In genomic region chr2:153585981-153586380, GRCm38 (mm10) we compare ENCODE assay signal across 8 mouse cellular contexts. TPM values are rescaled to one million over a fixed set of nuclear protein-coding genes. Genes with fewer than 3 reads are reported as not detected.
DNase-seq lines count a peak whose midpoint lies in the region; ATAC-seq and TF ChIP-seq lines count a peak whose summit lies in the region.

No protein-coding gene starts in this region.

- no peak for TF ChIP-seq CTCF in heart, adult 2 months (IDR thresholded peaks at IDR 0.05)
- TF ChIP-seq CTCF in CH12.LX (conservative IDR thresholded peaks at IDR 0.05 in 1 of 2, IDR thresholded peaks at IDR 0.05 in 1 of 2; ENCODE audit: low read depth in 2 of 2, low read length in 2 of 2): no peak
- no peak for TF ChIP-seq CTCF in thymus, adult 2 months (IDR thresholded peaks at IDR 0.05; ENCODE audit: borderline replicate concordance, control insufficient read depth, extremely low read depth, insufficient read depth, low read length, poor library complexity)

- no peaks in the 10 kb centered on the region for H3K36me3 ChIP-seq in heart, embryonic 16.5 days (ENCODE audit: control insufficient read depth, insufficient read depth)
- no peaks in the 10 kb centered on the region for H3K36me3 ChIP-seq in heart, adult 2 months (ENCODE audit: control insufficient read depth, insufficient read depth, low read length)
- no peaks in the 10 kb centered on the region for H3K36me3 ChIP-seq in CH12.LX (replicated peaks in 1 of 2; ENCODE audit: control insufficient read depth in 1 of 2, insufficient read depth in 1 of 2, low read length in 1 of 2)
- no peaks in the 10 kb centered on the region for H3K36me3 ChIP-seq in liver, embryonic 13.5 days
- H3K36me3 ChIP-seq in thymus, adult 2 months (ENCODE audit: control insufficient read depth, insufficient read depth, low read length): no peaks in the 10 kb centered on the region

- TF ChIP-seq RAD21 in CH12.LX (IDR thresholded peaks at IDR 0.05; ENCODE audit: low read depth, low read length): no peak

- H3K9ac ChIP-seq in heart, embryonic 16.5 days (ENCODE audit: low read length): peak overlapping the region; percentile 59; the same call in 1 of the 2 replicates
- no peak overlapping the region for H3K9ac ChIP-seq in heart, adult 2 months (ENCODE audit: low read depth, low read length)
- no peak overlapping the region for H3K9ac ChIP-seq in CH12.LX (ENCODE audit: insufficient read depth, low read depth)
- peak overlapping the region; percentile 65 for H3K9ac ChIP-seq in liver, embryonic 13.5 days

- H3K4me3 ChIP-seq in heart, embryonic 16.5 days (ENCODE audit: low read length): no peak overlapping the region
- no peak overlapping the region for H3K4me3 ChIP-seq in heart, adult 2 months
- no peak overlapping the region for H3K4me3 ChIP-seq in CH12.LX (replicated peaks in 1 of 3; ENCODE audit: low read depth in 2 of 3, low read length in 2 of 3, poor library complexity in 1 of 3)
- peak overlapping the region; percentile 33; the same call in 1 of the 2 replicates for H3K4me3 ChIP-seq in liver, embryonic 13.5 days (replicated peaks)
- H3K4me3 ChIP-seq in thymus, adult 2 months (ENCODE audit: control insufficient read depth, insufficient read depth, low read length): no peak overlapping the region

- intact Hi-C loops in heart, adult 2 months (cut with DNase I): loop anchor here (1.0 kb wide), 2 partner anchors 108 to 439 kb away; no protein-coding TSS in a partner anchor

- TF ChIP-seq POLR2A in heart, adult 2 months (IDR thresholded peaks at IDR 0.05; ENCODE audit: insufficient read depth, low read depth, low read length): no peak
- TF ChIP-seq POLR2A in CH12.LX (IDR thresholded peaks at IDR 0.05; ENCODE audit: low read depth, low read length): no peak
- no peak for TF ChIP-seq POLR2A in thymus, adult 2 months (IDR thresholded peaks at IDR 0.05; ENCODE audit: control insufficient read depth, extremely low read depth, insufficient read depth, low read length, poor library complexity)

- TF ChIP-seq EP300 in heart, adult 2 months (IDR thresholded peaks at IDR 0.05; ENCODE audit: insufficient read depth, low read depth, low read length): no peak
- no peak for TF ChIP-seq EP300 in CH12.LX (IDR thresholded peaks at IDR 0.05; ENCODE audit: low read length)

- H3K27me3 ChIP-seq in heart, embryonic 16.5 days (ENCODE audit: control insufficient read depth, insufficient read depth, low read length): no peaks in the 10 kb centered on the region
- no peaks in the 10 kb centered on the region for H3K27me3 ChIP-seq in heart, adult 2 months (ENCODE audit: control insufficient read depth, insufficient read depth, low read length)
- H3K27me3 ChIP-seq in CH12.LX (replicated peaks): no peaks in the 10 kb centered on the region
- no peaks in the 10 kb centered on the region for H3K27me3 ChIP-seq in liver, embryonic 13.5 days
- H3K27me3 ChIP-seq in thymus, adult 2 months (ENCODE audit: control insufficient read depth, insufficient read depth, low read length): no peaks in the 10 kb centered on the region

- dilution Hi-C loops in CH12.LX (cut with MboI; ENCODE audit: extremely low pct_ligation_motif_present, extremely low pct_unique_long_range_greater_than_20kb, low sequenced_read_pairs): no loop called here

- H3K9me3 ChIP-seq in heart, embryonic 16.5 days (replicated peaks; ENCODE audit: control insufficient read depth, low read length): no peaks in the 10 kb centered on the region
- no peaks in the 10 kb centered on the region for H3K9me3 ChIP-seq in CH12.LX (replicated peaks; ENCODE audit: low read length)
- no peaks in the 10 kb centered on the region for H3K9me3 ChIP-seq in liver, embryonic 13.5 days (replicated peaks)

- no peak overlapping the region for H3K27ac ChIP-seq in heart, embryonic 16.5 days (ENCODE audit: low read length)
- no peak overlapping the region for H3K27ac ChIP-seq in heart, adult 2 months
- H3K27ac ChIP-seq in CH12.LX (ENCODE audit: insufficient read depth, low read depth): no peak overlapping the region
- H3K27ac ChIP-seq in liver, embryonic 13.5 days: peak overlapping the region; percentile 66
- no peak overlapping the region for H3K27ac ChIP-seq in thymus, adult 2 months (ENCODE audit: control insufficient read depth, insufficient read depth, low read length)

- peak overlapping the region; percentile 65 for H3K4me2 ChIP-seq in heart, embryonic 16.5 days (ENCODE audit: low read depth, low read length)
- H3K4me2 ChIP-seq in CH12.LX (ENCODE audit: insufficient read depth, low read depth, poor library complexity, severe bottlenecking): peak overlapping the region; percentile 48; the same call in 1 of the 2 replicates
- H3K4me2 ChIP-seq in liver, embryonic 13.5 days: peak overlapping the region; percentile 70

- in situ Hi-C loops in CH12.LX (cut with MboI; ENCODE audit: low pct_ligation_motif_present, low pct_unique_long_range_greater_than_20kb, low sequenced_read_pairs): loop anchor here (25.0 kb wide), 2 partner anchors 449 to 674 kb away; partner anchors contain the start of gene Mylk2

- 67% methylated on average over 6 of the region's 6 CpGs for WGBS in heart, embryonic 16.5 days
- WGBS in heart, adult 2 months: 79% methylated on average over 6 of the region's 6 CpGs
- 44% methylated on average over 6 of the region's 6 CpGs for WGBS in liver, embryonic 13.5 days (ENCODE audit: insufficient replicate concordance)
- WGBS in thymus, adult 2 months: 57% methylated on average over 6 of the region's 6 CpGs

- no peak for DNase-seq in heart, adult 2 months
- DNase-seq in CH12.LX (ENCODE audit: extremely low read depth): no peak
- DNase-seq in liver, embryonic 13.5 days: no peak
- no peak for DNase-seq in thymus, adult 2 months
- no peak for DNase-seq in cerebellum, postnatal 10 days
- DNase-seq in lung, postnatal 10 days: no peak

- no peaks in the 10 kb centered on the region for H3K79me2 ChIP-seq in heart, adult 2 months (replicated peaks; ENCODE audit: control insufficient read depth, insufficient read depth, low read length)
- no peaks in the 10 kb centered on the region for H3K79me2 ChIP-seq in CH12.LX (replicated peaks; ENCODE audit: control insufficient read depth, extremely low read depth, insufficient read depth, poor library complexity, severe bottlenecking)

- ATAC-seq in heart, embryonic 16.5 days (replicated peaks; ENCODE audit: extremely low read depth, insufficient read depth, low FRiP score): no peak
- ATAC-seq in erythroblast, adult 5-6 weeks (replicated peaks; ENCODE audit: low FRiP score, poor library complexity, severe bottlenecking): peak; percentile 3; the same call in 1 of the 2 replicates
- ATAC-seq in liver, embryonic 13.5 days (ENCODE audit: low read depth): no peak

- H3K4me1 ChIP-seq in heart, embryonic 16.5 days (ENCODE audit: control insufficient read depth, insufficient read depth, low read length): peaks cover 3% of the 10 kb centered on the region; the same call in 1 of the 2 replicates
- H3K4me1 ChIP-seq in heart, adult 2 months (ENCODE audit: control insufficient read depth, insufficient read depth, low read length): no peaks in the 10 kb centered on the region; the same call in 1 of the 2 replicates
- H3K4me1 ChIP-seq in CH12.LX (ENCODE audit: control insufficient read depth in 1 of 2, insufficient read depth in 2 of 2): peaks cover 6 to 26% of the 10 kb centered on the region in 2 experiments; a peak in 2 of 4 replicates
- H3K4me1 ChIP-seq in liver, embryonic 13.5 days (replicated peaks): peaks cover 66% of the 10 kb centered on the region
- peaks cover 9% of the 10 kb centered on the region; the same call in 1 of the 2 replicates for H3K4me1 ChIP-seq in thymus, adult 2 months (replicated peaks; ENCODE audit: control insufficient read depth, insufficient read depth, low read length)

TF ChIP-seq in CH12.LX, 34 proteins besides CTCF, POLR2A, EP300 and RAD21 (continues in another document):
- TF ChIP-seq USF1 (IDR thresholded peaks at IDR 0.05; ENCODE audit: low read depth, low read length) (no peak), NELFE (IDR thresholded peaks at IDR 0.05; ENCODE audit: low read depth, low read length) (no peak), BHLHE40 (IDR thresholded peaks at IDR 0.05; ENCODE audit: low read depth, low read length) (no peak), UBTF (IDR thresholded peaks at IDR 0.05; ENCODE audit: low read depth, low read length) (no peak), POLR2AphosphoS2 (IDR thresholded peaks at IDR 0.05; ENCODE audit: low read depth, low read length) (no peak), MXI1 (IDR thresholded peaks at IDR 0.05; ENCODE audit: low read depth, low read length) (no peak), E2F4 (IDR thresholded peaks at IDR 0.05; ENCODE audit: insufficient replicate concordance, low read depth, low read length) (no peak), MAFK (IDR thresholded peaks at IDR 0.05; ENCODE audit: insufficient replicate concordance, low read length) (no peak), SIN3A (IDR thresholded peaks at IDR 0.05; ENCODE audit: low read length) (no peak), HCFC1 (IDR thresholded peaks at IDR 0.05; ENCODE audit: low read depth, low read length) (no peak), ZMIZ1 (IDR thresholded peaks at IDR 0.05; ENCODE audit: low read depth, low read length) (no peak), JUN (IDR thresholded peaks at IDR 0.05; ENCODE audit: insufficient read depth, low read depth, low read length) (no peak)

RNA-seq across cellular contexts. Expression of gene Commd7, which starts 46.6 kb away (rescaled TPM):
- polyA plus RNA-seq in heart, embryonic 16.5 days (2015; fragmentation: Nextera tagmentation; extraction: Ambion mirVana): 57.3 and 58.5 TPM in 2 replicates
- total RNA-seq in heart, adult 2 months (2021): 10 to 100 TPM; 12.3 to 13.2 TPM
- 11.2 and 12.4 TPM in 2 replicates for polyA plus RNA-seq in heart, adult 2 months (2012; rRNA removed)
- total RNA-seq in CH12.LX (2012; rRNA removed) (18.9 and 22.2 TPM in 2 replicates), CH12.LX (2014; rRNA removed) (28.4 and 29.1 TPM in 2 replicates)
- polyA plus RNA-seq in CH12.LX (2012; ENCODE audit: insufficient read length, low read depth): 34.7 and 35.2 TPM in 2 replicates
- 9.2 and 18.8 TPM in 2 replicates for total RNA-seq in erythroblast, adult 5-6 weeks (2015; ENCODE audit: low replicate concordance)
- 2.4 and 4.3 TPM in 2 replicates for total RNA-seq in erythroblast, adult 5-6 weeks (2017; ENCODE audit: low replicate concordance)
- polyA plus RNA-seq in liver, embryonic 13.5 days (2015; fragmentation: Nextera tagmentation; extraction: Ambion mirVana): 39.8 and 39.9 TPM in 2 replicates
- 22.0 and 22.4 TPM in 2 replicates for polyA plus RNA-seq in thymus, adult 2 months (2012; rRNA removed)

RNA-seq across cellular contexts. Expression of gene Nol4l, which starts 56.2 kb away (rescaled TPM):
- 7.0 and 8.5 TPM in 2 replicates for polyA plus RNA-seq in heart, embryonic 16.5 days (2015; fragmentation: Nextera tagmentation; extraction: Ambion mirVana)
- total RNA-seq in heart, adult 2 months (2021): 1 to 10 TPM; 3.5 to 4.4 TPM
- polyA plus RNA-seq in heart, adult 2 months (2012; rRNA removed): 3.9 and 4.0 TPM in 2 replicates
- total RNA-seq in CH12.LX (2012; rRNA removed) (3.5 and 3.7 TPM in 2 replicates), CH12.LX (2014; rRNA removed) (1.0 and 1.3 TPM in 2 replicates)
- polyA plus RNA-seq in CH12.LX (2012; ENCODE audit: insufficient read length, low read depth): 1.9 and 3.5 TPM in 2 replicates
- 2.7 and 6.1 TPM in 2 replicates for total RNA-seq in erythroblast, adult 5-6 weeks (2015; ENCODE audit: low replicate concordance)
- total RNA-seq in erythroblast, adult 5-6 weeks (2017; ENCODE audit: low replicate concordance): 1.8 and 4.3 TPM in 2 replicates
- 5.3 and 5.4 TPM in 2 replicates for polyA plus RNA-seq in liver, embryonic 13.5 days (2015; fragmentation: Nextera tagmentation; extraction: Ambion mirVana)
- polyA plus RNA-seq in thymus, adult 2 months (2012; rRNA removed): 4.2 and 4.4 TPM in 2 replicates

Comparison
In these comparisons a context has a peak if more than half of its experiments do, and no peak if none do; other contexts are left out.
1. H3K9ac ChIP-seq: peak in heart, embryonic 16.5 days (single experiment) and liver, embryonic 13.5 days (single experiment); none in heart, adult 2 months (single experiment) and CH12.LX (single experiment).
2. Peak in every context shown above with its lines, with median percentiles within 50 percentile points of each other: H3K4me2 ChIP-seq.